Mouse (Mus musculus) cerebellum, adult 2 months (tissue): Measurements from ENCODE around the gene Tcte1.

ENCODE experiments used
- CTCF ChIP-seq: fragments of 200-500 bp; IDR thresholded peaks from 2 replicates; pipeline ENCODE4 v1.5.1; 2011; ENCODE audit warnings: low read depth, mild to moderate bottlenecking, control low read depth, low read length, moderate library complexity, borderline replicate concordance; ENCODE audit not compliant: insufficient read depth
- POLR2A ChIP-seq: fragments of 200-500 bp; IDR thresholded peaks from 2 replicates; pipeline ENCODE4 v1.6.1; 2011; ENCODE audit warnings: low read length, control low read depth, borderline replicate concordance; ENCODE audit not compliant: insufficient read depth

DNA sequence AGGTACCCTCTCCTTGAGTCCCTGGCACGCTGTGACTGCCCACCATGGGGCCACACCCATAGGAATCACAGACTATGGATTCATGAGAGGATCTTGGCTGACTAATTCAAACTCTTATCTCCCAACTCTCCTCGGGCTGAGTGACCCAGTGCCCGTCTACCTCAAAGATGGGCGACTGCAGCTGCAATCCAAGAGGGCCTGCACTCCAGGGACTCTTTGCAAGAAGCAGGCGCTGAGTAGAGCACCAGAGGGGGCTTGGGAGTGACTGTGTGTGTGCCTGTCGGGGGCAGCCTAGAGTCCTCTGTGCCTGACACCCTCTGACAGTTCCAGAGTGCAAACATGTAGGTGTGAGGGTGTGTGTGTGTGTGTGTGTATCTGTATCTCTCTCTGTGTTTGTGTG is 18.9 kb downstream of the Tcte1 start:
- TF ChIP-seq CTCF (no peak), POLR2A (no peak)
